In the genomic region with DNA sequence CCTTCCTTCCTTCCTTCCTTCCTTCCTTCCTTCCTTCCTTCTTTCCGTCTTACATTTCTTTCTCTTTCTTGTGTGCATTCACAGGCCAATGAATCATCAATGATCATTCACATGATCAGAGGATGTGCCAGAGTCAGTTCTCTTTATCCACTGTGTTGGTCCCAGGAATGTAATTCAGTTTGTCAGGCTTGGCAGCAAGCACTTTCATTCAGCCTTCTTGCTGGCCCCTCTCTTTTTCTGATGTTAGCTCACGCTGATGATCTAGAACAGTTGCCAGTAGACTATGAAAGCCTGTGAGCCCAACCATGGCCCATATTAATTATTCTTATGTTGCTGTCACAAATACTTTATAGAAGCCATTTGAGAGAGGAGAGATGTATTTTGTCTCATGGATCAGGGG, we compare ENCODE assay signal across 14 mouse cellular contexts.
"Had no signal": no experiment of that assay in that cellular context is flagged by ENCODE, and none has a peak within 500 bp of the region (broad histone marks: within the 10 kb centered on the region; RNA-seq: fewer than 3 reads in every experiment).

No protein-coding gene starts in this region.

- H3K4me1 ChIP-seq: lung, embryonic 15.5 days; midbrain, embryonic 12.5 days; neural tube, embryonic 12.5 days had no signal

- H3K4me3 ChIP-seq: lung, embryonic 15.5 days; megakaryocyte, embryonic 14.5 days; midbrain, embryonic 12.5 days; neural tube, embryonic 12.5 days had no signal

- H3K9ac ChIP-seq: liver, postnatal 0 days; lung, embryonic 15.5 days; midbrain, embryonic 12.5 days; neural tube, embryonic 12.5 days had no signal

- DNase-seq: liver, postnatal 0 days; lung, adult 2 months; lung, postnatal 14 days; lung, postnatal 36 days; midbrain, embryonic 14.5 days; right cerebral cortex, postnatal 14 days; thymus, adult 18-20 months; thymus, postnatal 14 days; thymus, postnatal 36 days had no signal

- H3K4me2 ChIP-seq: lung, embryonic 15.5 days; midbrain, embryonic 12.5 days; neural tube, embryonic 12.5 days had no signal

- H3K27me3 ChIP-seq: lung, embryonic 15.5 days; megakaryocyte, embryonic 14.5 days; midbrain, embryonic 12.5 days; neural tube, embryonic 12.5 days had no signal

- H3K27ac ChIP-seq: lung, embryonic 15.5 days; midbrain, embryonic 12.5 days; neural tube, embryonic 12.5 days had no signal

- ATAC-seq: liver, postnatal 0 days; lung, postnatal 0 days had no signal

- H3K36me3 ChIP-seq: lung, embryonic 15.5 days; midbrain, embryonic 12.5 days; neural tube, embryonic 12.5 days had no signal

- H3K9me3 ChIP-seq: lung, embryonic 15.5 days; megakaryocyte, embryonic 14.5 days; midbrain, embryonic 12.5 days; neural tube, embryonic 12.5 days had no signal
